Mouse (Mus musculus) kidney, adult 18-20 months (tissue): ENCODE measurements around the gene Gm9837.

ENCODE experiments used
- DNase-seq: peaks from one replicate; pipeline ENCODE4 v3.0.0; 2021

The Gm9837 gene

GRCm38 (mm10) chr11:53469968-53470695 lies at the start of gene Gm9837:
Gm9837 (minus strand) TSS chr11:53470479.
- DNase-seq = peak; percentile 90

- DNase-seq = peak; percentile 72
These were observed 49.2 kb upstream of the Gm9837 start, which contains the start of gene Sept8 for GRCm38 (mm10) chr11:53519207-53520121. Sept8 (plus strand) TSS chr11:53519257.

DNA sequence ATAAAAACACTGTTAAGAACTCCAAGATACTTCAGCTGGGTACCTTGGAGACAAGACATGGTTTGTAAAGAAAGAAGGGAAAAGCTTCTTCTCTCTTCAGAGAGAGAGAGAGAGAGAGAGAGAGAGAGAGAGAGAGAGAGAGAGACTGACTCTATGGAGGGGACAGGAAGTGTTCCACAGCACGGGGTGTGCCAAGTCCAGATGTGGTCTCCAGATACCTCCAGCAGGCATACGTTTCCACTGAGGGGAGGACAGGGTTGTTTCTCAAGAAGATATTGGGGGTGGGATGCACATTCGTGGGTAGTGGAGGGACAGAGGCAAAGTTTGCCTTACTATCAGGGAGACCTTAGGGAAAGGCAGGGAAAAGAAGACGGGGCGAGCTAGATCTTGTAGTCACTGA lies 48.5 kb upstream of the Gm9837 start:
- DNase-seq = no peak

DNA sequence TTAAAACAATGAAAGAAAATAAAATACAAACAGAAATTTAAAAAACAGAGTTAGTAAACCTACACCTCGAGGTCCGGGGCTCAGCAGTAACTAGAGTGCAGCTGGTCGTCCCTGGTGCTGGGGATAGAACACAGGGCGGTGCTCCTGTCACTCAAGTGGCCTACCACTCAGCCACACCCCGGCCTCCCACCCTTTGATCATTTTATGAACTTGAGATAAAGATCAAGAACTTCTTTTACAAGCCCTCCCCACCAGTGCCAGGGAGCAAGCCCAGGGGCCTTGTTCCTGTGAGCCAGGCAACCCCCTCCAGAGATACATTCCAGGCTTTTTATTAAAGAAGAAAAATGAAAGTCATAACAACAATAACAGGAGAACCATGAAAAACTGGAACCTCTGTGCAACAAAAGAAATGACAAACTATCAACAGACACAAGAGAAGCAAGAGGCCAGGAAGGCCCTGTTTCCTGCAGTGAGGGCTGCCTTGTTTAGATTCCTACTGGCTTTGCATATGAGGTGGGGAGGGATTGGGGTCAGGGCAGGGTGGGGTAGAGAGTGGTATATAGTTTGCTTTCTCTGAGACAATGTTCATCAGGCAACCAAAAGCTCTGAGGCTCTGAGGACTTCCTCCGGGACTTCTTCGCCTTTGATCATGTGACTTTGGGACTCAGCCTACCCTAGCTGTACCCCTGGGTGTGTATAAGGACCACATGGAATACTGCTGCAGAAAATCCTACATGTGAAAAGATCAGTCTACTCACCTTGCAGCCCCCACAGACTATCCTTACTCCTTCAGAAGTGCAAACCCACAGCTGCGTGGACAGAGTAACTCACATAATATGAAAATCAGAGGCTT lies 46.7 kb upstream of the Gm9837 start:
- no peak for DNase-seq

- no peak for DNase-seq
These were observed 40.1 kb upstream of the Gm9837 start for GRCm38 (mm10) chr11:53510351-53510750.

DNA sequence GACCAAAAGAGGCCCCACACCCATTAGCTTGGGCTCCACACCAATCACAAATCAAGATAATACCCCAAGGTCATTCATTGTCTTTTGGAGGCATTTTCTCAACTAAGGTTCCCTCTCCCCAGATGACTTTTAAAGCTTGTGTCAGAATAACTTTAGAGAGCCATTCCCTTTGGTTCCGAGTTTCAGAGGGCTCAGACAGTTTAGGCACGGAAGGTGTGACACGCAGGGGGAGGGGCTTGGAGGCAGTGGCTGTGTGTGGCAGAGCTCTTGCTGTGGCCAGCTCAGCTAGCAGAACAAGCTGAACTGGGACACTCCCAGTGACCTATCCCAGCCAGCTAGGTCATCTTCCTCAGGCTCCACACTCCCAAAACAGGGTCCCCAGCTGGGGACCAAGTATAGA lies 38.3 kb upstream of the Gm9837 start:
- DNase-seq = no peak

- no peak for DNase-seq
These were observed 37.9 kb upstream of the Gm9837 start for GRCm38 (mm10) chr11:53508152-53508551.

DNA sequence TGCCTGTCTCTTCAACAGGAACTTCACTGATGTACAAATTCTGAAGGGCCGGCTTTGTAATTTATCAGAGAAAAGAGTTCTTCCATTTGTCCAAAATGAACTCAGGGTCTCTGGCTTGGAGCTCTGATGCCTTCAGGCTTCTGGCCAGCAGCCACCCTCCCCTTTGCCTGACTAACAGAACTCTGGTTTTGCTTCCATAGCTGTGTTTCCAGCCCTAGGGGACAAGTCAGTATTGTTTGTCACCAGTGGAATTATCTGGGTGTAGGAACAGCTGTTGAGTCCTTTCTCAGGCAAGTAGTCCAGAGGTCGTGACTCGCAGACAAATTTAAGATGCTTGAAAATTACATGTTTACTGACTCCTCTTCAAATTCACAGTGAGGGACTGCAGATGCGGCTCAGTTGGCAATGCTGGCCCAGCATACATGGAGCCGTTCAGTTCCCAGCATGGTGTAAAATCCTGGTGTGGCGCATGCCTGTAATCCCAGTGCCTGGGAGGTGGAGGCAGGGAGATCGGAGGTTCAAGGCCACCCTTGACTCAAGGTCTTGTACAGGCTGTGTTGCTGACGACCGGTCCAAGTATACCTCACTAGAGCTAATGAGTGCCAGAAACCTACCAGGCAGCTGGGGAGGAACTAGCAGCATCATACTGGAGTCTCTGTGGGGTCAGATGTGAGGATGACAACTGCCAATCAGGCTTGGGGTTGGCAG lies 37.0 kb upstream of the Gm9837 start:
- no peak for DNase-seq

DNA sequence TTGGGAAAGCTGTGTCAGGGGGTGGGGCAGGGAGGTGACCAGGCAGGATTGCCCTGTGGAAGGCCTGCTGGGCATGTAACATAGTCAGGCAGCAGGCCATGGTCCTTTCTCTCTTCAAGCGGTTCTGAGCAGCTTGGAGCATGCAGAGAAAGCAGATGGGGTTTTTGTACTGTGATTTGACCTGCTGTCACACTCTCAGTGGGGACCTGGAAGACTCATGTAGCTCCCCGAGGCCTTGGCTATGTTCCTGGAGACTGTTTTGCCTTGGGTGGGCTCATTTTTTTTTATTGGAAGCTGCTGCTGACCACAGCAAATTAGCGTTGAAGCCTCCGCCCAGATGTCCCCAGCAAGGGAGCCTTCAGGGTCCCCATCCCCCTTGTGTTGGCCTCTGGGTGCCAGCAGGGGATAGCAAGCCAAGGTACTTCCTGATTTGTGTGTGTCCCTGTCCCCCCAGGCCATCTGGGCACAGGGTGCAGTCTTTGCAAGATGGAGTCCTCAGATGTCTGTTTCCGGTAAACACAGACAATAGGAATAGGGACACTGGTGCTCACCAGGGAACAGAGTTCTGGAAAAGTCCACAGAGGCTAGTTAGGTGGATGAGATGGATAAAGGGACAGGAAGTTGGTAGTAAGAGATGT lies 34.9 kb upstream of the Gm9837 start:
- DNase-seq = no peak

- no peak for DNase-seq
These were observed 34.1 kb upstream of the Gm9837 start for GRCm38 (mm10) chr11:53504376-53504775.

GRCm38 (mm10) chr11:53503738-53504137 lies 33.5 kb upstream of the Gm9837 start:
- DNase-seq = no peak

- no peak for DNase-seq
These were observed 31.9 kb upstream of the Gm9837 start for GRCm38 (mm10) chr11:53502039-53502765.

- no peak for DNase-seq
These were observed 30.3 kb upstream of the Gm9837 start for GRCm38 (mm10) chr11:53500569-53500968.

DNA sequence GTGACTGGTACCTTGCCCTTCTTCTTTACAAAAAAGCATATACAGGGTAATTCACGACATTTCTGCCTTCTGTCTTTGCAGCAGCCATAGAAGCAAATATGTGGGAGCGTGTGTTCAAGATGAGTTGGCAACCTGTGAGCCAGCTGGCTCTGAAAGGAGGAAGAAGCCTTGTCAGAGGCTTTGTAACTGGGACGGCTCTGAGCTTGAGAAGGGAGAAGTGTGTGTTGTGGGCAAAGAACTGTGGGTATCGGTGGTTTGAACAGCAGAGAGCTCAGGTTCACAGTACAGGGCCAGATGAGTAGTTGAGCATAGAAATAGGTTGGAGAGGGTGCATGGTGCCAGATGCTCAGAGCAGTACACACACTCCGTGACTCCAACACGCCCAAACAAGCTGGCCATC lies 26.7 kb upstream of the Gm9837 start:
- no peak for DNase-seq

DNA sequence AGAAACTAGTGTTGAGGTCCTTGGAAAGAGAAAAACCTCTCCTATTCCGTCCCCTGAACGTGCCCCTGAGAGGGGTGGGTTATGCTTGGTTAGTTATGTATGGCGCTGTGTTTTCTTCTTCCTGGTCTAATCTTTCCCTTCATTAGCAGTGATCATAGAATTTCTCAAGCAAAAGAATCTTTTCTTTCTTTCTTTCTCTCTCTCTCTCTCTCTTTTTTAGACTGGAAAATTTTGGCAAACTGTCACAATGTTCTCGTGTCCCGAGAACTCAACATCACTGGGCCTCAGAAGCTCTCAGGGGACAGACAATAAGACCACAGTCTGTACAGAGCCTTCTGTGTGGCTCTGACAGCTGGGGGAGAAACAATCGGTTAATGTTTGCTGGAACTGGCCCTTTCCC lies 25.1 kb upstream of the Gm9837 start:
- no peak for DNase-seq

GRCm38 (mm10) chr11:53493243-53493955 lies 23.1 kb upstream of the Gm9837 start:
- DNase-seq = no peak

GRCm38 (mm10) chr11:53491954-53492401 lies 21.7 kb upstream of the Gm9837 start:
- DNase-seq = no peak

GRCm38 (mm10) chr11:53489421-53489820 lies 19.1 kb upstream of the Gm9837 start:
- no peak for DNase-seq

DNA sequence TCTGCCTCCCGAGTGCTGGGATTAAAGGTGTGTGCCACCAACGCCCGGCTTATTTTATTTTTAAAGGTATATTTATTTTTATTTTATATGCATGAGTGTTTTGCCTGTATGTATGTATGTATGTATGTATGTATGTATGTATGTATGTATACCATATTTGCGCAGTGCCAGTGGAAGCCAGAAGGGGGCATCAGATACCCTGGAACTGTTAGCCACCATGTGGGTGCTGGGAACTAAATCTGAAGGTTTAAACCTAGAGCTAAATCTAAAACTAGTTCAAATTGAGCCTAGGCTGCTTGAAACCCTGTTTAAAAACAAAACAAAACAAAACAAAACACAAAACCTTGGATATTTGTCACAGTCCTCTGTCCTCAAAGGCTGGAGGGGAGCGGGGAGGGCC lies 18.7 kb upstream of the Gm9837 start:
- DNase-seq = no peak

- peak; percentile 46 for DNase-seq
These were observed 16.7 kb upstream of the Gm9837 start for GRCm38 (mm10) chr11:53486822-53487594.
